Mouse (Mus musculus): Measurements from ENCODE around the gene Slc26a9.

DNA sequence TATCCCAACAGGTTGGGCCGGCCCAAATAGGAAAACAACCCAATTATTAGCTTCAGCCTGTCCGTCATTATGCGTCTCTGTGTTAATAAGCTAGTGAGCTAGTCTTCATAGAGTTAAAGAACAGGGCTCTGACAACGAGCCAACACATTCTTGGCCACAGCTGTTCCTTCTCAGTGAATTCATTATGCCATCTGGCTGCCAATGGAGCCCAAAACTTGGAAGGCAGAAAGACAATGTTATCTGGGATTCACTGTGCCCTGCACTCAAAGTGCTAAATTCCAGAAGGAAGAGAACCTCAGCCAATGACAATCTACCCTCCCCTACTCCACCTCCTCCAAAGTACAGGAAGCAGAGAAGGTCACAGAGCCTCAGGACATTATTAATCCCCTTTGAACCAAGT, 26.8 kb downstream of the Slc26a9 start:
- no peak for TF ChIP-seq GATA1 (IDR thresholded peaks at IDR 0.05; ENCODE audit: borderline replicate concordance, low read length)
- TF ChIP-seq FLI1 (IDR thresholded peaks at IDR 0.05; ENCODE audit: low read length) = no peak

All from megakaryocyte, embryonic 14.5 days (primary cell).